Mouse (Mus musculus): ENCODE results near the gene Kcna10.

Kcna10 gene

GRCm38 (mm10) chr3:107182756-107183155 is at the start of gene Kcna10:
TSS of gene Kcna10 (plus strand) at chr3:107183056.
- DNase-seq (ENCODE audit: inconsistent ontology term), result no peak

- no peak for DNase-seq (ENCODE audit: inconsistent ontology term)
Observed at GRCm38 (mm10) chr3:107134457-107134856, 48.4 kb upstream of the Kcna10 start.

GRCm38 (mm10) chr3:107147126-107147525 is 35.7 kb upstream of the Kcna10 start:
- DNase-seq (ENCODE audit: inconsistent ontology term), result no peak

- DNase-seq (ENCODE audit: inconsistent ontology term), result no peak
Observed at GRCm38 (mm10) chr3:107149006-107149405, 33.9 kb upstream of the Kcna10 start.

- peak; percentile 75 for DNase-seq (ENCODE audit: inconsistent ontology term)
Observed at GRCm38 (mm10) chr3:107150469-107150868, 32.4 kb upstream of the Kcna10 start.

GRCm38 (mm10) chr3:107150872-107151540 is 31.9 kb upstream of the Kcna10 start:
- peak; percentile 48 for DNase-seq (ENCODE audit: inconsistent ontology term)

GRCm38 (mm10) chr3:107153772-107154655 is 28.8 kb upstream of the Kcna10 start:
- DNase-seq (ENCODE audit: inconsistent ontology term), result peak; percentile 71

GRCm38 (mm10) chr3:107158856-107159255 is 24.0 kb upstream of the Kcna10 start:
- DNase-seq (ENCODE audit: inconsistent ontology term), result peak; percentile 71

GRCm38 (mm10) chr3:107159418-107159817 is 23.4 kb upstream of the Kcna10 start:
- peak; percentile 20 for DNase-seq (ENCODE audit: inconsistent ontology term)

- DNase-seq (ENCODE audit: inconsistent ontology term), result peak; percentile 73
Observed at GRCm38 (mm10) chr3:107159859-107160324, 23.0 kb upstream of the Kcna10 start.

- DNase-seq (ENCODE audit: inconsistent ontology term), result no peak
Observed at GRCm38 (mm10) chr3:107162741-107163140, 20.1 kb upstream of the Kcna10 start.

- no peak for DNase-seq (ENCODE audit: inconsistent ontology term)
Observed at GRCm38 (mm10) chr3:107169552-107169951, 13.3 kb upstream of the Kcna10 start.

- DNase-seq (ENCODE audit: inconsistent ontology term), result peak; percentile 21
Observed at GRCm38 (mm10) chr3:107171964-107172363, 10.9 kb upstream of the Kcna10 start.

- no peak for DNase-seq (ENCODE audit: inconsistent ontology term)
Observed at GRCm38 (mm10) chr3:107172556-107172955, 10.3 kb upstream of the Kcna10 start.

GRCm38 (mm10) chr3:107175486-107175885 is 7.4 kb upstream of the Kcna10 start:
- peak; percentile 65 for DNase-seq (ENCODE audit: inconsistent ontology term)

GRCm38 (mm10) chr3:107176501-107176900 is 6.4 kb upstream of the Kcna10 start:
- DNase-seq (ENCODE audit: inconsistent ontology term), result no peak

GRCm38 (mm10) chr3:107180860-107181259 is 2.0 kb upstream of the Kcna10 start:
- no peak for DNase-seq (ENCODE audit: inconsistent ontology term)

- DNase-seq (ENCODE audit: inconsistent ontology term), result no peak
Observed at GRCm38 (mm10) chr3:107183178-107183577, 322 bp downstream of the Kcna10 start.

- DNase-seq (ENCODE audit: inconsistent ontology term), result no peak
Observed at GRCm38 (mm10) chr3:107185597-107185996, 2.7 kb downstream of the Kcna10 start.

- DNase-seq (ENCODE audit: inconsistent ontology term), result no peak
Observed at GRCm38 (mm10) chr3:107187022-107187421, 4.2 kb downstream of the Kcna10 start.

GRCm38 (mm10) chr3:107188226-107188899 is 5.5 kb downstream of the Kcna10 start:
- DNase-seq (ENCODE audit: inconsistent ontology term), result peak; percentile 39

Data from Muller cell, postnatal 12 days (primary cell).